Mouse (Mus musculus) midbrain, embryonic 14.5 days (tissue): ENCODE measurements around the gene Zkscan1. TPM values are rescaled to one million over a fixed set of nuclear protein-coding genes. Genes with fewer than 3 reads are reported as not detected.
A peak's percentile ranks its signal among the peaks of the same experiment; 100 is the strongest.

ENCODE experiments used
- ATAC-seq: fragments of 200-750 bp; cut with Nextera tagmentation; 2 replicates; pipeline ENCODE4 v1.8.0; 2017; ENCODE audit warnings: moderate number of reproducible peaks, moderate library complexity; ENCODE audit not compliant: low FRiP score, low TSS enrichment
- DNase-seq: peaks from one replicate; pipeline ENCODE4 v3.0.0-alpha.2; 2015
- H3K27ac ChIP-seq: fragments of 300-500 bp; sonication (generic); replicated peaks from 2 replicates; pipeline ENCODE4 v1.5.1; 2014; ENCODE audit warnings: mild to moderate bottlenecking, low read depth, low read length, moderate library complexity
- H3K27me3 ChIP-seq: fragments of 300-500 bp; sonication (generic); 2 replicates; pipeline ENCODE4 v1.6.1; 2014; ENCODE audit warnings: low read length, control low read depth, mixed read lengths; ENCODE audit not compliant: control insufficient read depth, insufficient read depth
- H3K36me3 ChIP-seq: fragments of 300-500 bp; sonication (generic); 2 replicates; pipeline ENCODE4 v1.6.1; 2014; ENCODE audit warnings: low read length, control low read depth; ENCODE audit not compliant: control insufficient read depth, insufficient read depth
- H3K4me1 ChIP-seq: fragments of 300-500 bp; sonication (generic); 2 replicates; pipeline ENCODE4 v1.6.1; 2014; ENCODE audit warnings: mild to moderate bottlenecking, antibody characterized with exemption, low read length, control low read depth; ENCODE audit not compliant: control insufficient read depth, insufficient read depth
- H3K4me2 ChIP-seq: fragments of 300-500 bp; sonication (generic); 2 replicates; pipeline ENCODE4 v1.6.1; 2014; ENCODE audit warnings: mild to moderate bottlenecking, low read length, moderate library complexity
- H3K4me3 ChIP-seq: fragments of 300-500 bp; sonication (generic); replicated peaks from 2 replicates; pipeline ENCODE4 v1.5.1; 2014; ENCODE audit warnings: low read depth, low read length
- H3K9ac ChIP-seq: fragments of 300-500 bp; sonication (generic); replicated peaks from 2 replicates; pipeline ENCODE4 v1.6.1; 2014; ENCODE audit warnings: mild to moderate bottlenecking, low read length, moderate library complexity
- H3K9me3 ChIP-seq: fragments of 300-500 bp; sonication (generic); 2 replicates; pipeline ENCODE4 v1.6.1; 2016; ENCODE audit warnings: low read length, control low read depth, mixed read lengths; ENCODE audit not compliant: control insufficient read depth
- WGBS: fragments of 180-500 bp; shearing (Covaris S2); extraction: QIAGEN DNeasy Blood & Tissue Kit; methylation state at CpG from one replicate; pipeline ENCODE4 v1.1.7; 2014; 5-methylcytosine and 5-hydroxymethylcytosine counted together
- polyA plus RNA-seq: library from polyadenylated mRNA; unstranded; fragments of >200 nt; fragmentation: Nextera tagmentation; extraction: Ambion mirVana; gene quantifications from 2 replicates; pipeline ENCODE4 v1.2.1, GENCODE M21; 2014

Zkscan1 gene
- polyA plus RNA-seq, 1 experiment from 2014 or later = 42.3 TPM

- 70% methylated on average over 2 of the region's 2 CpGs for WGBS
- peak overlapping the region; percentile 96; the same call in 1 of the 2 replicates for H3K4me3 ChIP-seq
- no peaks in the 10 kb centered on the region for H3K9me3 ChIP-seq
- DNase-seq = peak; percentile 20
- no peaks in the 10 kb centered on the region for H3K27me3 ChIP-seq
- H3K36me3 ChIP-seq = peaks cover 13% of the 10 kb centered on the region
- H3K9ac ChIP-seq = peak overlapping the region; percentile 99; the same call in 1 of the 2 replicates
- H3K4me1 ChIP-seq = peaks cover 23% of the 10 kb centered on the region
- no peak overlapping the region for H3K27ac ChIP-seq
- ATAC-seq = no peak; the same call in 1 of the 2 replicates
- peak overlapping the region; percentile 86 for H3K4me2 ChIP-seq
Measured at GRCm38 (mm10) chr5:138084507-138084906, 377 bp upstream of the Zkscan1 start.

- Histone ChIP-seq H3K27ac (peak overlapping the region; percentile 94), H3K36me3 (peaks cover 13% of the 10 kb centered on the region), H3K4me1 (peaks cover 23% of the 10 kb centered on the region), H3K9ac (peak overlapping the region; percentile 99), H3K9me3 (no peaks in the 10 kb centered on the region), H3K27me3 (no peaks in the 10 kb centered on the region), H3K4me3 (peak overlapping the region; percentile 96), H3K4me2 (peak overlapping the region; percentile 86)
- DNase-seq = peak; percentile 55
- WGBS = under 1% methylated on average over 18 of the region's 18 CpGs
- ATAC-seq = no peak
Measured at GRCm38 (mm10) chr5:138085421-138085911, 582 bp downstream of the Zkscan1 start.

- peaks cover 13% of the 10 kb centered on the region for H3K36me3 ChIP-seq
- no peaks in the 10 kb centered on the region for H3K9me3 ChIP-seq
- ATAC-seq (no peak), DNase-seq (no peak)
- H3K27ac ChIP-seq = no peak overlapping the region
- 0 out of 2 replicates have a peak overlapping the region, but pooled peaks have one; percentile 0 for H3K9ac ChIP-seq
- H3K4me3 ChIP-seq = peak overlapping the region; percentile 96; the same call in 1 of the 2 replicates
- H3K4me2 ChIP-seq = peak overlapping the region; percentile 86
- 77% methylated on average over 3 of the region's 3 CpGs for WGBS
- peaks cover 23% of the 10 kb centered on the region for H3K4me1 ChIP-seq
- no peaks in the 10 kb centered on the region for H3K27me3 ChIP-seq
Measured at GRCm38 (mm10) chr5:138086842-138087241, 2.0 kb downstream of the Zkscan1 start.

- peaks cover 23% of the 10 kb centered on the region for H3K4me1 ChIP-seq
- ATAC-seq = no peak
- peaks cover 22% of the 10 kb centered on the region for H3K36me3 ChIP-seq
- H3K4me2 ChIP-seq = no peak overlapping the region
- H3K27ac ChIP-seq = no peak overlapping the region
- H3K27me3 ChIP-seq = no peaks in the 10 kb centered on the region
- no peaks in the 10 kb centered on the region for H3K9me3 ChIP-seq
- DNase-seq = no peak
- WGBS = 92% methylated on average over 3 of the region's 3 CpGs
- no peak overlapping the region for H3K4me3 ChIP-seq
- 0 out of 2 replicates have a peak overlapping the region, but pooled peaks have one; percentile 23 for H3K9ac ChIP-seq
Measured at GRCm38 (mm10) chr5:138088366-138088765, 3.5 kb downstream of the Zkscan1 start.

GRCm38 (mm10) chr5:138089108-138089551 is 4.2 kb downstream of the Zkscan1 start:
- Histone ChIP-seq H3K36me3 (peaks cover 29% of the 10 kb centered on the region), H3K9ac (no peak overlapping the region), H3K4me2 (no peak overlapping the region), H3K27me3 (no peaks in the 10 kb centered on the region), H3K27ac (no peak overlapping the region), H3K4me3 (no peak overlapping the region), H3K9me3 (no peaks in the 10 kb centered on the region), H3K4me1 (peaks cover 23% of the 10 kb centered on the region)
- DNase-seq (no peak), ATAC-seq (no peak)
- 95% methylated on average over 6 of the region's 6 CpGs for WGBS

GRCm38 (mm10) chr5:138090271-138090670 is 5.4 kb downstream of the Zkscan1 start:
- no peak overlapping the region for H3K9ac ChIP-seq
- no peak for ATAC-seq
- WGBS = 86% methylated on average over 3 of the region's 3 CpGs
- peaks cover 41% of the 10 kb centered on the region for H3K36me3 ChIP-seq
- peak; percentile 32 for DNase-seq
- no peak overlapping the region for H3K4me2 ChIP-seq
- no peak overlapping the region for H3K27ac ChIP-seq
- no peaks in the 10 kb centered on the region for H3K9me3 ChIP-seq
- peaks cover 23% of the 10 kb centered on the region for H3K4me1 ChIP-seq
- no peak overlapping the region for H3K4me3 ChIP-seq
- H3K27me3 ChIP-seq = no peaks in the 10 kb centered on the region

- H3K4me2 ChIP-seq = no peak overlapping the region
- no peaks in the 10 kb centered on the region for H3K9me3 ChIP-seq
- H3K27ac ChIP-seq = no peak overlapping the region
- H3K36me3 ChIP-seq = peaks cover 45% of the 10 kb centered on the region
- DNase-seq (no peak), ATAC-seq (no peak)
- peaks cover 23% of the 10 kb centered on the region for H3K4me1 ChIP-seq
- H3K4me3 ChIP-seq = no peak overlapping the region
- no peaks in the 10 kb centered on the region for H3K27me3 ChIP-seq
- WGBS = 92% methylated on average over 5 of the region's 5 CpGs
- no peak overlapping the region for H3K9ac ChIP-seq
Measured at GRCm38 (mm10) chr5:138090737-138091136, 5.9 kb downstream of the Zkscan1 start.

GRCm38 (mm10) chr5:138092771-138093170 is 7.9 kb downstream of the Zkscan1 start:
- ATAC-seq = no peak
- Histone ChIP-seq H3K9me3 (no peaks in the 10 kb centered on the region), H3K36me3 (peaks cover 64% of the 10 kb centered on the region), H3K4me1 (0 out of 2 replicates have a peak, but pooled peaks cover 3% of the 10 kb centered on the region), H3K27ac (no peak overlapping the region), H3K27me3 (no peaks in the 10 kb centered on the region), H3K9ac (no peak overlapping the region), H3K4me3 (no peak overlapping the region), H3K4me2 (no peak overlapping the region)
- DNase-seq = no peak
- 96% methylated on average over 4 of the region's 4 CpGs for WGBS

GRCm38 (mm10) chr5:138094474-138094873 is 9.6 kb downstream of the Zkscan1 start:
- Histone ChIP-seq H3K9ac (no peak overlapping the region), H3K27me3 (no peaks in the 10 kb centered on the region), H3K4me2 (no peak overlapping the region), H3K36me3 (peaks cover 69% of the 10 kb centered on the region), H3K4me3 (no peak overlapping the region), H3K4me1 (no peaks in the 10 kb centered on the region), H3K9me3 (no peaks in the 10 kb centered on the region), H3K27ac (no peak overlapping the region)
- DNase-seq = no peak
- 97% methylated on average over 6 of the region's 6 CpGs for WGBS
- no peak for ATAC-seq
